Mouse (Mus musculus) liver, embryonic 14.5 days (tissue): ENCODE results near the gene Cc2d1a. TPM values are rescaled to one million over a fixed set of nuclear protein-coding genes. Genes with fewer than 3 reads are reported as not detected.

Experiments
- ATAC-seq: fragments of 200-750 bp; cut with Nextera tagmentation; 2 replicates; pipeline ENCODE4 v1.8.0; 2017; ENCODE audit warnings: moderate number of reproducible peaks, mild to moderate bottlenecking, moderate library complexity; ENCODE audit not compliant: insufficient read depth
- DNase-seq, 3 experiments: peaks; one replicate each; pipeline ENCODE4 v3.0.0-alpha.2; 2012 to 2013; ENCODE audit warnings: low read depth in 3 of 3, low spot score in 3 of 3
- H3K27ac ChIP-seq: fragments of 300-500 bp; sonication (generic); 2 replicates; pipeline ENCODE4 v1.5.1; 2014; ENCODE audit warnings: moderate library complexity, mild to moderate bottlenecking, control low read depth, inconsistent platforms
- H3K27me3 ChIP-seq: fragments of 300-500 bp; sonication (generic); 2 replicates; pipeline ENCODE4 v1.6.1; 2014; ENCODE audit warnings: mild to moderate bottlenecking, low read length, moderate library complexity; ENCODE audit not compliant: control insufficient read depth, insufficient read depth
- H3K36me3 ChIP-seq: fragments of 300-500 bp; sonication (generic); replicated peaks from 2 replicates; pipeline ENCODE4 v1.6.1; 2014; ENCODE audit warnings: low read depth; ENCODE audit not compliant: control insufficient read depth, insufficient read depth
- H3K4me1 ChIP-seq, 2 experiments: fragments of 200-500 bp in 1 of 2; fragments of 300-500 bp in 1 of 2; sonication (generic) in 1 of 2; replicated peaks; 2 replicates each; pipeline ENCODE4 v1.6.1; 2012 to 2014; ENCODE audit warnings: antibody characterized with exemption in 1 of 2, inconsistent platforms in 1 of 2, low read length in 1 of 2; ENCODE audit not compliant: control insufficient read depth in 2 of 2, insufficient read depth in 2 of 2
- H3K4me2 ChIP-seq: fragments of 300-500 bp; sonication (generic); 2 replicates; pipeline ENCODE4 v1.6.1; 2014; ENCODE audit warnings: low read depth, mild to moderate bottlenecking, control low read depth, moderate library complexity
- H3K4me3 ChIP-seq, 2 experiments: fragments of 200-500 bp in 1 of 2; fragments of 300-500 bp in 1 of 2; sonication (generic) in 1 of 2; 2 replicates each; pipeline ENCODE4 v1.5.1; 2012 to 2014; ENCODE audit warnings: low read depth in 2 of 2, low read length in 2 of 2, mild to moderate bottlenecking in 2 of 2, control low read depth in 1 of 2, inconsistent platforms in 1 of 2, moderate library complexity in 1 of 2; ENCODE audit not compliant: insufficient read depth in 1 of 2
- H3K9ac ChIP-seq: fragments of 300-500 bp; sonication (generic); replicated peaks from 2 replicates; pipeline ENCODE4 v1.6.1; 2014; ENCODE audit warnings: mild to moderate bottlenecking, control low read depth, moderate library complexity
- H3K9me3 ChIP-seq: fragments of 300-500 bp; sonication (generic); 2 replicates; pipeline ENCODE4 v1.6.1; 2016; ENCODE audit warnings: low read length, mixed read lengths; ENCODE audit not compliant: control insufficient read depth
- CTCF ChIP-seq: IDR thresholded peaks from 2 replicates; pipeline ENCODE4 v1.5.1; 2016; ENCODE audit warnings: antibody characterized with exemption, low read depth, control low read depth
- EP300 ChIP-seq: IDR thresholded peaks from 2 replicates; pipeline ENCODE4 v1.6.1; 2016; ENCODE audit warnings: antibody characterized with exemption, low read depth
- WGBS: fragments of 180-500 bp; shearing (Covaris S2); extraction: QIAGEN DNeasy Blood & Tissue Kit; methylation state at CpG from one replicate; pipeline ENCODE4 v1.1.7; 2014; ENCODE audit not compliant: insufficient replicate concordance; 5-methylcytosine and 5-hydroxymethylcytosine counted together
- polyA plus RNA-seq, 2 experiments: library from polyadenylated mRNA; depleted of rRNA in 1 of 2; stranded (reverse) in 1 of 2; unstranded in 1 of 2; fragments of >200 nt; fragmentation: Nextera tagmentation in 1 of 2; extraction: Ambion mirVana in 1 of 2; gene quantifications; 2 replicates each; pipeline versions ENCODE4 v1.2.1 to v1.2.3; 2012 to 2014

Gene Cc2d1a
- polyA plus RNA-seq, 2 experiments, result 2.3 to 3.4 TPM

GRCm38 (mm10) chr8:84170096-84170495, 22.4 kb upstream of the Cc2d1a start:
- H3K9me3 ChIP-seq, result no peaks in the 10 kb centered on the region
- 59% methylated on average over 5 of the region's 5 CpGs for WGBS
- H3K9ac ChIP-seq, result no peak overlapping the region
- no peaks in the 10 kb centered on the region; a peak in 1 of 4 replicates for H3K4me1 ChIP-seq
- no peaks in the 10 kb centered on the region for H3K36me3 ChIP-seq
- no peak for ATAC-seq
- no peak for TF ChIP-seq EP300
- TF ChIP-seq CTCF, result no peak
- H3K4me3 ChIP-seq, result no peak overlapping the region
- H3K4me2 ChIP-seq, result no peak overlapping the region
- DNase-seq, result no peak
- no peaks in the 10 kb centered on the region for H3K27me3 ChIP-seq
- H3K27ac ChIP-seq, result no peak overlapping the region

GRCm38 (mm10) chr8:84167696-84168095, 20.0 kb upstream of the Cc2d1a start:
- ATAC-seq, result peak; percentile 62; the same call in 1 of the 2 replicates
- Histone ChIP-seq H3K4me3 (no peak overlapping the region), H3K4me2 (no peak overlapping the region), H3K36me3 (no peaks in the 10 kb centered on the region), H3K27ac (no peak overlapping the region), H3K4me1 (no peaks in the 10 kb centered on the region; a peak in 1 of 4 replicates), H3K9me3 (no peaks in the 10 kb centered on the region), H3K9ac (no peak overlapping the region), H3K27me3 (no peaks in the 10 kb centered on the region)
- WGBS, result 47% methylated on average over 2 of the region's 2 CpGs
- DNase-seq, result no peak
- no peak for TF ChIP-seq EP300
- no peak for TF ChIP-seq CTCF

- no peaks in the 10 kb centered on the region for H3K36me3 ChIP-seq
- no peak overlapping the region for H3K27ac ChIP-seq
- H3K4me3 ChIP-seq, result no peak overlapping the region
- H3K9me3 ChIP-seq, result no peaks in the 10 kb centered on the region
- H3K27me3 ChIP-seq, result no peaks in the 10 kb centered on the region
- WGBS, result 68% methylated on average over 4 of the region's 4 CpGs
- ATAC-seq, result no peak
- no peaks in the 10 kb centered on the region for H3K4me1 ChIP-seq
- DNase-seq, result no peak
- no peak for TF ChIP-seq CTCF
- TF ChIP-seq EP300, result no peak
- H3K4me2 ChIP-seq, result no peak overlapping the region
- H3K9ac ChIP-seq, result no peak overlapping the region
Measured at GRCm38 (mm10) chr8:84157620-84158019, 9.9 kb upstream of the Cc2d1a start.

GRCm38 (mm10) chr8:84149181-84149580, 1.4 kb upstream of the Cc2d1a start:
- no peak for ATAC-seq
- Histone ChIP-seq H3K36me3 (no peaks in the 10 kb centered on the region), H3K9ac (no peak overlapping the region), H3K27ac (no peak overlapping the region), H3K27me3 (no peaks in the 10 kb centered on the region), H3K9me3 (no peaks in the 10 kb centered on the region), H3K4me1 (peaks cover 6 to 11% of the 10 kb centered on the region in 2 experiments), H3K4me2 (no peak overlapping the region), H3K4me3 (no peak overlapping the region)
- no peak for TF ChIP-seq CTCF
- TF ChIP-seq EP300, result no peak
- no peak for DNase-seq
- 55% methylated on average over 3 of the region's 3 CpGs for WGBS

- no peak overlapping the region for H3K4me2 ChIP-seq
- DNase-seq (no peak), ATAC-seq (no peak)
- H3K27me3 ChIP-seq, result no peaks in the 10 kb centered on the region
- WGBS, result 81% methylated on average over 5 of the region's 5 CpGs
- H3K9ac ChIP-seq, result no peak overlapping the region
- H3K4me1 ChIP-seq, result peaks cover 6 to 11% of the 10 kb centered on the region in 2 experiments
- H3K9me3 ChIP-seq, result no peaks in the 10 kb centered on the region
- H3K36me3 ChIP-seq, result no peaks in the 10 kb centered on the region; the same call in 1 of the 2 replicates
- H3K27ac ChIP-seq, result no peak overlapping the region
- H3K4me3 ChIP-seq, result no peak overlapping the region
- TF ChIP-seq EP300 (no peak), CTCF (no peak)
Measured at GRCm38 (mm10) chr8:84148531-84148850, 755 bp upstream of the Cc2d1a start.
